Mouse (Mus musculus) macrophage (primary cell): ENCODE data around the gene Iqcf3. TPM values are rescaled to one million over a fixed set of nuclear protein-coding genes. Genes with fewer than 3 reads are reported as not detected.
A peak's percentile ranks its signal among the peaks of the same experiment; 100 is the strongest.

ENCODE experiments used
- H3K27ac ChIP-seq: fragments of 350-480 bp; formaldehyde crosslinking; 2 replicates; pipeline ENCODE4 v1.9.0; 2021
- H3K36me3 ChIP-seq: fragments of 350-480 bp; formaldehyde crosslinking; 2 replicates; pipeline ENCODE4 v1.9.0; 2021; ENCODE audit errors: inconsistent target
- H3K4me3 ChIP-seq: fragments of 350-480 bp; formaldehyde crosslinking; 2 replicates; pipeline ENCODE4 v1.9.0; 2021; ENCODE audit errors: inconsistent target
- H3K79me2 ChIP-seq: fragments of 350-480 bp; formaldehyde crosslinking; 2 replicates; pipeline ENCODE4 v1.9.0; 2021; ENCODE audit errors: inconsistent target
- WGBS: methylation state at CpG from one replicate; pipeline ENCODE4 v1.1.7; 2026; ENCODE audit warnings: inconsistent platforms; ENCODE audit not compliant: missing documents; 5-methylcytosine and 5-hydroxymethylcytosine counted together
- polyA plus RNA-seq: library from polyadenylated mRNA; stranded (reverse); fragments of 250-400 nt; gene quantifications from 3 replicates; pipeline ENCODE4 v1.2.4, GENCODE M21; 2018; ENCODE audit warnings: inconsistent platforms

Iqcf3 gene
- polyA plus RNA-seq, 1 experiment from 2014 or later, result not detected

DNA sequence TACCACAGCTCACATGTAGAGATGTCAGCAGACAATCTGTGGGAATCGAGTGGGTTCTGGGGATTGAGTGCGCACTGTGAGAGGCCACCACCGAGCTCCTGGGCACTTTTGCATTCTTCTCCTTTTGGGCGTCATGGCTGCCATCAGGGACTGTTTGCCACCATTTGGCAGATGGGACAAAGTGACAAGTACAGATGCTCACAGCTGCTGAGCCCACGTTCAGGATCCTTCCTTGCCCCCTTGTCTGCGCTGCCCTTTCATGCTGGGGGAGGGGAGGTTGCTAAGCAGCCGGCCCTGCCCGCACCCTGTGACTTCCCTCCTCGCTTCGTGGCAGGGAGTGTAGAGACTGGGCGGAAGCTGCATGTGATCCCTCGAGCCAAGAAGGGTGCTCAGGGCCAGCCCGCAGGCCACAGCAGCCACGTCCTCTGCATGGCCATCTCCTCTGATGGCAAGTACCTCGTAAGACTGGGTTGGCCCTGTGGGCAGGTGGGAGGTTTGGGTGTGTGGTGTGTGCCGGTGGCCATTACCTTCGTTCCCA, 78.8 kb downstream of the Iqcf3 start:
- H3K79me2 ChIP-seq, result peaks cover 22% of the 10 kb centered on the region
- H3K4me3 ChIP-seq, result no peak overlapping the region
- peaks cover 36% of the 10 kb centered on the region; the same call in 1 of the 2 replicates for H3K36me3 ChIP-seq
- H3K27ac ChIP-seq, result no peak overlapping the region
- 88% methylated on average over 14 of the region's 17 CpGs for WGBS

DNA sequence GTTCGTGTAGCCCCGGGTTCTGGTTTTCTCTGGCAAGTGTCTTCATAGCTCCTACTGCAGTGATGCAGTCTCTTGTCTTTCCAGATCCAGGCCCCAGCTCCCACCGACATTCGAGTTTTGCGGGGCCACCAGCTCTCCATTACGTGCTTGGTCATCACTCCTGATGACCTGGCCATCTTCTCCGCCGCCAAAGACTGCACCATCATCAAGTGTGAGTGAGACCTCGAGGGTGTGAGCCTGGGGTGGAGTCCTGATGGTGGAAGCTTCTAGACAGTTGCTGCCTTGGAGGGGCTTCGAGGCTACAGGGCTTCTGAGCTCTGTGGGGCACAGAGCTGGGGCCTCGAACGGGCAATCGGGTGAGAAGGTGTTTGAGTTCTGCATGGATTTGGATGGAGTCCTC, 79.8 kb downstream of the Iqcf3 start:
- Histone ChIP-seq H3K4me3 (no peak overlapping the region), H3K27ac (no peak overlapping the region), H3K79me2 (peaks cover 26% of the 10 kb centered on the region), H3K36me3 (peaks cover 36% of the 10 kb centered on the region; the same call in 1 of the 2 replicates)
- 90% methylated on average over 12 of the region's 13 CpGs for WGBS

DNA sequence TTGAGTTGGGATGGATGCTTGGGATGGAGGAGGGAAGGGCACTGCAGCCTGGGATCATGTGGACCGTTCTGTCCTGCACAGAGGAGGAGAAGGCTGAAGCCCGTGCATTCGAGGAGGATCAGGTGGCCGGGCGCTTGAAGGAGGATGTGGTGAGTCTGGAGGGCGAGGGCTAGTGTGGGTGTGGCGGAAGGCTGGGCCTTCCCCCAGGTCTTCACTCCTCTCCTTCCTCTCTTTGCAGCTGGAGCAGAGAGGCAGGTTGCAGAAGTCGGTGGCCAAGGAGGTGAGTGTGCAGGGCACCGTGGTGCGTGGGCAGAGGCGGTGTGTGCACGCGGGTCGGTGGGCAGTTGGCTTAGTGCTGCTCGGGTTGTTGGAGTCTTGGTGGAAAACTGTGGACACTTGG, 80.4 kb downstream of the Iqcf3 start:
- no peak overlapping the region for H3K4me3 ChIP-seq
- no peak overlapping the region for H3K27ac ChIP-seq
- WGBS, result 47% methylated on average over 15 of the region's 15 CpGs
- H3K36me3 ChIP-seq, result peaks cover 36% of the 10 kb centered on the region; the same call in 1 of the 2 replicates
- peaks cover 26% of the 10 kb centered on the region for H3K79me2 ChIP-seq

GRCm38 (mm10) chr9:106480541-106480940, 80.9 kb downstream of the Iqcf3 start:
- H3K4me3 ChIP-seq, result no peak overlapping the region
- H3K27ac ChIP-seq, result no peak overlapping the region
- peaks cover 29% of the 10 kb centered on the region for H3K79me2 ChIP-seq
- 95% methylated on average over 6 of the region's 7 CpGs for WGBS
- peaks cover 36% of the 10 kb centered on the region; the same call in 1 of the 2 replicates for H3K36me3 ChIP-seq

- H3K27ac ChIP-seq, result no peak overlapping the region
- peaks cover 38% of the 10 kb centered on the region for H3K79me2 ChIP-seq
- peaks cover 24% of the 10 kb centered on the region; the same call in 1 of the 2 replicates for H3K36me3 ChIP-seq
- peak overlapping the region; percentile 87 for H3K4me3 ChIP-seq
- WGBS, result 74% methylated on average over 9 of the region's 9 CpGs
Measured at GRCm38 (mm10) chr9:106478101-106478500, 83.3 kb downstream of the Iqcf3 start.

DNA sequence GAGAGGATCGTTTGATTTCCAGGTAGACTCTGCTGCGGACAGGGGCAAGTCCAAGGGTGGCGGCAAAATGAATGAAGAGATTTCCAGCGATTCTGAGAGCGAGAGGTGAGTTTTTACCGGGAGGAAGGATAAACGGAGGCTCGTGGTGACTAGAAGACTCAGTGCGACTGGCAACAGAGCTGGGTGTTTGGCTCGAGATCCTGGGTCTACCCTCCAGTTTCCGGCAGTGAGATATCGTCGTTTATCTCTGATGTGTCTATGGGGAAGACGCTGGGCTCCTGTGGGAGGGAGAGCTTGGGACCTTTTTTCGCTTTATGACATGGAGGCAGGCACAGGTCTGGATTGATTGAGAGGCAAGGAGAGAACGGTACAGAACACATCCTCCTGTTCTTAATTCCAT, 83.8 kb downstream of the Iqcf3 start:
- peak overlapping the region; percentile 87 for H3K4me3 ChIP-seq
- peaks cover 19% of the 10 kb centered on the region; the same call in 1 of the 2 replicates for H3K36me3 ChIP-seq
- H3K79me2 ChIP-seq, result peaks cover 38% of the 10 kb centered on the region
- 2% methylated on average over 16 of the region's 16 CpGs for WGBS
- no peak overlapping the region for H3K27ac ChIP-seq

DNA sequence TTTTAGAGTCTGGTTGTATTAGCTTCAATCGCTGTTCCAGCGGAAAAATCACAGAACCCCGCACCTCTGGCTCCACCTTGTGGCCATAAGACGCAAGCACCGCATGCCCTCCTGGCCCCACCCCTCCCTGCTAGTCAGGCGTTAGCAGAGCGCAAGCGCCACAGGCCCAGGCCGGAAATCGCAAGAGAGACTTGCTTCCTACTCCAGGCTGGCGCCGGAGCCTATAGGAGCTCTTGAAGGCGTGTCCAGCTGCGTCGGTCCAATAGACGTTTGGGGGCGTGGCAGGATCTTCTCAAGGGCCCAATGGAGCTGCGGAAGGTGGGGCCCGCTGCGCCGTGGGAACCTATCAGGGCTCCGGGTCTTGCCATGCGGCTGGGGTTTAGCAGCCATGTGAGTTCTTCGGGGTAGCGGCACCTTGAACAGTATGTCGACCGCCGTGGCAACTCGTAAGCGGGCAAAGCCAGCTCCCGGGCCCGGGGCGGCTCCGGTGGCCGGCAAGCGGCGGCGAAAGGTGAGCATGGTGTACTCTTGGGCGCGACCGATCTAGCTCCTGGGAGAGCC, 84.4 kb downstream of the Iqcf3 start, which contains the start of gene Parp3:
Parp3 (minus strand) TSS at position 26 of the 561 bp plus-strand sequence.
- H3K36me3 ChIP-seq, result peaks cover 19% of the 10 kb centered on the region; the same call in 1 of the 2 replicates
- peaks cover 38% of the 10 kb centered on the region for H3K79me2 ChIP-seq
- peak within 1 kb of the TSS; percentile 94 for H3K27ac ChIP-seq
- peak within 1 kb of the TSS; percentile 87 for H3K4me3 ChIP-seq
- WGBS, result 1% methylated on average over 39 of the region's 41 CpGs

- Histone ChIP-seq H3K27ac (peak overlapping the region; percentile 94), H3K4me3 (peak overlapping the region; percentile 72), H3K36me3 (peaks cover 15% of the 10 kb centered on the region; the same call in 1 of the 2 replicates), H3K79me2 (peaks cover 38% of the 10 kb centered on the region)
- 8% methylated on average over 16 of the region's 16 CpGs for WGBS
Measured at GRCm38 (mm10) chr9:106476002-106476923, 85.2 kb downstream of the Iqcf3 start.

DNA sequence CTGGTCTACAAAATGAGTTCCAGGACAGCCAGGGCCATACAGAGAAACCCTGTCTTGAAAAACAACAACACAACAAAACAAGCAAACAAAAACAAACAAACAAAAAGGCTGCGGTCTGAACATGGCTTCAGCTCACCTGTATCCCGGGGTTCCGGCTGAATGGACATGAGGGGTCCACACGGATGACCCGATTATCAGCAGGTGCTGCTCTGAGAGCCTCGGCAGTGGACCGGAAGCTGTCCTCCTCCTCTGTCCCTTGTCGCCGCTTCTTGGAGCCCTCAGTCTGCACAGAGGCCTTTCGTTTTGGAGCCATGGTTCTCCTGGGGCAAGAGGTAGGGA, 85.8 kb downstream of the Iqcf3 start, which contains the start of gene Rrp9:
Rrp9 (plus strand) TSS at position 301 of the 339 bp plus-strand sequence.
- Histone ChIP-seq H3K27ac (peak within 1 kb of the TSS; percentile 94), H3K79me2 (peaks cover 38% of the 10 kb centered on the region)
- WGBS, result 31% methylated on average over 10 of the region's 10 CpGs

GRCm38 (mm10) chr9:106475046-106475445, 86.4 kb downstream of the Iqcf3 start:
- Histone ChIP-seq H3K4me3 (peak overlapping the region; percentile 72), H3K36me3 (peaks cover 8% of the 10 kb centered on the region; the same call in 1 of the 2 replicates), H3K79me2 (peaks cover 38% of the 10 kb centered on the region), H3K27ac (peak overlapping the region; percentile 94)
- 67% methylated on average over 7 of the region's 7 CpGs for WGBS

More for the DNA sequence above, 85.8 kb downstream of the Iqcf3 start, which contains the start of gene Rrp9:
- H3K4me3 ChIP-seq, result peak within 1 kb of the TSS; percentile 72
- peaks cover 10% of the 10 kb centered on the region; the same call in 1 of the 2 replicates for H3K36me3 ChIP-seq

DNA sequence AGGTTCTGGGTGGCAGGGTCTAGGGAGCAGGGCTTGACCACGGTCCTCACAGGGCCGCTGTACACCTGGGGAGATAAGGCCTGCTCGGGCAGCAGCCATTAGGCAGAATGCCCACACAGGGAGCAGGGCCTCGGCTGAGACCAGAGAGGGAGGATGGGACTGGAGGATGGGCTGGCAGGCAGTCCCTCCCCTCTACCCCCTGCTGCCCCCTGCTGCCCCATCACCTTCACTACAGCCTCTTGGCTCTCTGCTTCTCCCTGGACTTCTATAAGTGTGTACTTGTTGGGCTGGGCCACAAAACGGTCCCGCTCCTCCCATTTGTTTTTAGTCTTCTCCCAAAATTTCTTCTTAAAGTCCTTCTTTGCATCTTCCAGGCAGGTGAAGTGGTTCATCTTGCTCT, 87.0 kb downstream of the Iqcf3 start:
- Histone ChIP-seq H3K79me2 (peaks cover 33% of the 10 kb centered on the region), H3K4me3 (no peak overlapping the region), H3K27ac (no peak overlapping the region), H3K36me3 (peaks cover 8% of the 10 kb centered on the region; the same call in 1 of the 2 replicates)
- 42% methylated on average over 6 of the region's 6 CpGs for WGBS

DNA sequence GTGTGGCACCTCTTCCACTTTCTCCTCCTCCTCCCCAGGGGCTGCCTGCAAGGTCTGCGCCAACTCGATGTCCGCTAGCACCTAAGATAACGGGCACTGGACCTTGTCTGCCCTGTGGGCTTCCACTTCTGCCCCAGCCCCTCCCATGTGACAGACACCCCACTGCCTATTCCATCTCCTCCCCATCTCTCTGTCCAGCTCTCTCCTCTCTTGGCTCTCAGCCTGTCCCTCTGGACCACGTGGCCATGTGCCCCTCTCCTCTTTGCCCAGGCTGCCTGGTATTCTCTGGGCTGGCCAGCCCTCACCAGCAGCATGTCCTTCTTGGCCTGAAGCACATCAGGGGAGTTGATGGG, 87.7 kb downstream of the Iqcf3 start:
- 94% methylated on average over 5 of the region's 5 CpGs for WGBS
- Histone ChIP-seq H3K79me2 (peaks cover 26% of the 10 kb centered on the region), H3K27ac (no peak overlapping the region), H3K36me3 (peaks cover 8% of the 10 kb centered on the region; the same call in 1 of the 2 replicates), H3K4me3 (no peak overlapping the region)

DNA sequence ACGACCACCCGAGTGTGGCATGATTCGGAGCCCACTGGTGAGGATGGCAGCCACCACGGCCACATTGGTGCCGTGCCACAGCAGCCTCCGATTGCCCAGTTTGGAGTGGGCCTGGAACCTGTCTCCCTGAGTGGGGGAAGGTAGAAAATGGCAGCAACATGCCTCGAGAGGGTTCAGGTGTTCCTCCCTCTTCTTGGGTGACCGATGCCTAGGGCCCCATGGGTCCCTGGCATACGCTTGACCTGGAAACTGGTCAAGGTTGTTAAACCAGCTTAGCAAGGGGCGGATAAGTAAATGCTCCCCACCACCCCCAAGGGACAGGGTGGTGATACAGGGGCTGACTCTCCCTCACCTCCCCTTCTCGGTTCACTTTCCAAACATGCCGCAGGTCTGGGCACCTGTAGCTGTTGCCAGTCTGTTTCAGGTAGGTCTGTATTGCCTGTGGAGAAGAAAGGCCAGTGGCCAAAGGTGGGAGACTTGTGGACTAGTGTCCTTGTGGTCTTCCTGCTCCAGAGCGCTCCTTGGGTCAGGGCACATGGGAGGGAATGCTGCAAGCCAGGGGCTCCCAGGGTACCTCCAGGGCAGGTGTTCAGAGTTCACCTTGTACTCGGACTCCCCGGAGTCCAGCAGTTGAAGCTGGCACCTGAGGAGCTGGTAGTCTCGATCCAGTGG, 88.2 kb downstream of the Iqcf3 start:
- Histone ChIP-seq H3K79me2 (peaks cover 21% of the 10 kb centered on the region), H3K27ac (no peak overlapping the region)
- WGBS, result 97% methylated on average over 16 of the region's 16 CpGs

DNA sequence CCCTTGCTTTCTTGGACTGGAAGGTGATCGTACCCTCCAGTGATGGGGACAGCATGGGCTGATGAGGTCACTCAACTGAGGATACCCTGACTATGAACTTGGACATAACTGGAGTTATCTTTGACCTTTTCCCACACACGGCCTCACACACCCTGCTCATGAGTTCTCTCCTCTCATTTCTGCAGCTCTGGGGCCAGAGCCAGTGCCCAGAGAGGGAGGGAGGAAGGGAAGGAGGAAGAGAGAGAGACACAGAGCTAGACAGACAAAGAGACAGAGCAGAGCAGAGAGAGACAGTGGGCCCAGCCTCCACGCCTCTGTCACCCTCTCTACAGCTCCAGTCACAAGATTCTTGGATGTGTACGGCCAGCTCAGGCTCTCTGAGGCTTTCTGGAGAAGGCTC, 89.1 kb downstream of the Iqcf3 start:
- Histone ChIP-seq H3K4me3 (no peak overlapping the region), H3K79me2 (peaks cover 12% of the 10 kb centered on the region), H3K36me3 (peaks cover 8% of the 10 kb centered on the region; the same call in 1 of the 2 replicates), H3K27ac (no peak overlapping the region)
- WGBS, result 91% methylated on average over 4 of the region's 4 CpGs

More for the DNA sequence above, 88.2 kb downstream of the Iqcf3 start:
- peaks cover 8% of the 10 kb centered on the region; the same call in 1 of the 2 replicates for H3K36me3 ChIP-seq
- H3K4me3 ChIP-seq, result no peak overlapping the region
